Mouse (Mus musculus): ENCODE data around the gene Olfr1205.

DNA sequence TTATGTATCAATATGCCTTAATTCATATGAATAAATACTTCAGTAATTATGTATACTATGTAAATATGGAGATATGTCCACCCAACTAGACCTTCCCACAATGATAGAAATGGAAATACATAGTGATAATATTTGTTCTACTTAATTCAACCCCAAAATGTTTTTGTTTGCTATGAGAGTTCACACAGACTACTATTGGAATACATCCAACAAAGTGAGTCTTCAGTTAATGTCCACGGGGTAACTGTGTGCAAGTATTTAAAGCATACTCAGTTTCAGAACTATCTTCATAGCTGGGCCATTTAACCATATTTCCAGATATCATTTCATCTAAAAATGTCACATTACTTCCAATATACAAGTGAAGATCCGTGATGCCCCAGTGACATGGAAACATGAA lies 33.4 kb downstream of the Olfr1205 start, which contains the start of gene Olfr1206:
- TF ChIP-seq POLR2A (IDR thresholded peaks at IDR 0.05; ENCODE audit: insufficient read depth, low read depth, low read length) (no peak), EP300 (IDR thresholded peaks at IDR 0.05; ENCODE audit: insufficient read depth, low read depth, low read length) (no peak), CTCF (IDR thresholded peaks at IDR 0.05) (no peak)

Measured in heart, adult 2 months (tissue).